Mouse (Mus musculus): ENCODE results near the gene Trim33. TPM values are rescaled to one million over a fixed set of nuclear protein-coding genes. Genes with fewer than 3 reads are reported as not detected.

Gene Trim33
- polyA plus RNA-seq, 1 experiment from 2014 or later, result 8.8 TPM

GRCm38 (mm10) chr3:103402212-103402611 is 123.1 kb downstream of the Trim33 start:
- Histone ChIP-seq H3K9ac (replicated peaks; ENCODE audit: low read depth) (no peak overlapping the region), H3K9me3 (ENCODE audit: low read length) (no peaks in the 10 kb centered on the region), H3K4me3 (ENCODE audit: low read depth, low read length) (no peak overlapping the region), H3K4me2 (replicated peaks; ENCODE audit: low read depth, low read length) (no peak overlapping the region), H3K27ac (ENCODE audit: low read length) (no peak overlapping the region), H3K36me3 (ENCODE audit: insufficient read depth, low read length) (no peaks in the 10 kb centered on the region), H3K27me3 (replicated peaks; ENCODE audit: insufficient read depth, low read length) (no peaks in the 10 kb centered on the region), H3K4me1 (ENCODE audit: insufficient read depth, low read depth, low read length) (no peaks in the 10 kb centered on the region)
- TF ChIP-seq CTCF (IDR thresholded peaks at IDR 0.05) (no peak), EP300 (IDR thresholded peaks at IDR 0.05) (no peak)
- DNase-seq (ENCODE audit: low spot score) (no peak), ATAC-seq (no peak)
- WGBS, result 60% methylated on average over 10 of the region's 10 CpGs

GRCm38 (mm10) chr3:103405135-103405534 is 126.0 kb downstream of the Trim33 start:
- Histone ChIP-seq H3K4me2 (replicated peaks; ENCODE audit: low read depth, low read length) (no peak overlapping the region), H3K36me3 (ENCODE audit: insufficient read depth, low read length) (no peaks in the 10 kb centered on the region), H3K4me1 (ENCODE audit: insufficient read depth, low read depth, low read length) (no peaks in the 10 kb centered on the region), H3K27me3 (replicated peaks; ENCODE audit: insufficient read depth, low read length) (no peaks in the 10 kb centered on the region), H3K9me3 (ENCODE audit: low read length) (no peaks in the 10 kb centered on the region), H3K27ac (ENCODE audit: low read length) (no peak overlapping the region), H3K9ac (replicated peaks; ENCODE audit: low read depth) (no peak overlapping the region), H3K4me3 (ENCODE audit: low read depth, low read length) (no peak overlapping the region)
- no peak for DNase-seq (ENCODE audit: low spot score)
- WGBS, result 69% methylated on average over 2 of the region's 2 CpGs
- ATAC-seq, result no peak
- TF ChIP-seq CTCF (IDR thresholded peaks at IDR 0.05) (no peak), EP300 (IDR thresholded peaks at IDR 0.05) (no peak)

GRCm38 (mm10) chr3:103405871-103406765 is 127.0 kb downstream of the Trim33 start:
- peak; percentile 43 for ATAC-seq
- no peak overlapping the region for H3K9ac ChIP-seq (replicated peaks; ENCODE audit: low read depth)
- no peak overlapping the region for H3K4me3 ChIP-seq (ENCODE audit: low read depth, low read length)
- no peak for TF ChIP-seq EP300 (IDR thresholded peaks at IDR 0.05)
- TF ChIP-seq CTCF (IDR thresholded peaks at IDR 0.05), result no peak
- H3K27me3 ChIP-seq (replicated peaks; ENCODE audit: insufficient read depth, low read length), result no peaks in the 10 kb centered on the region
- no peak overlapping the region for H3K27ac ChIP-seq (ENCODE audit: low read length)
- peak; percentile 61 for DNase-seq (ENCODE audit: low spot score)
- no peaks in the 10 kb centered on the region for H3K36me3 ChIP-seq (ENCODE audit: insufficient read depth, low read length)
- H3K4me1 ChIP-seq (ENCODE audit: insufficient read depth, low read depth, low read length), result no peaks in the 10 kb centered on the region
- H3K4me2 ChIP-seq (replicated peaks; ENCODE audit: low read depth, low read length), result no peak overlapping the region
- WGBS, result 70% methylated on average over 11 of the region's 11 CpGs
- H3K9me3 ChIP-seq (ENCODE audit: low read length), result no peaks in the 10 kb centered on the region

Other genes with a start within 250 kb of the Trim33 start
- 48.0 and 53.6 TPM in 2 replicates for gene Nras, start 221.0 kb upstream of the Trim33 start, polyA plus RNA-seq (2015; fragmentation: Nextera tagmentation; extraction: Ambion mirVana)
- 0.44 and 0.45 TPM in 2 replicates for gene Ampd1, start 205.3 kb upstream of the Trim33 start, polyA plus RNA-seq (2015; fragmentation: Nextera tagmentation; extraction: Ambion mirVana)
- 3.4 and 3.5 TPM in 2 replicates for gene Dennd2c, start 176.7 kb upstream of the Trim33 start, polyA plus RNA-seq (2015; fragmentation: Nextera tagmentation; extraction: Ambion mirVana)
- 89.8 and 95.0 TPM in 2 replicates for gene Bcas2, start 107.6 kb upstream of the Trim33 start, polyA plus RNA-seq (2015; fragmentation: Nextera tagmentation; extraction: Ambion mirVana)

Data from lung, postnatal 0 days (tissue).